Mouse (Mus musculus) frontal cortex, postnatal 14 days (tissue): ENCODE results near the gene Ptprj.

Experiments
- DNase-seq, 2 experiments: peaks; one replicate each; pipeline ENCODE4 v3.0.0; 2022; ENCODE audit warnings: low spot score in 2 of 2

Ptprj gene

GRCm38 (mm10) chr2:90559688-90560196 lies 20.7 kb downstream of the Ptprj start:
- no peak for DNase-seq

- DNase-seq: no peak
Measured at GRCm38 (mm10) chr2:90559015-90559687, 21.3 kb downstream of the Ptprj start.

GRCm38 (mm10) chr2:90558361-90558760 lies 22.1 kb downstream of the Ptprj start:
- no peak for DNase-seq

- DNase-seq: no peak
Measured at GRCm38 (mm10) chr2:90557913-90558312, 22.5 kb downstream of the Ptprj start.

- DNase-seq: no peak
Measured at GRCm38 (mm10) chr2:90555744-90556143, 24.7 kb downstream of the Ptprj start.

GRCm38 (mm10) chr2:90554806-90555205 lies 25.6 kb downstream of the Ptprj start:
- no peak for DNase-seq

GRCm38 (mm10) chr2:90553861-90554260 lies 26.6 kb downstream of the Ptprj start:
- no peak for DNase-seq

GRCm38 (mm10) chr2:90550656-90551055 lies 29.8 kb downstream of the Ptprj start:
- DNase-seq: no peak

GRCm38 (mm10) chr2:90548541-90548940 lies 31.9 kb downstream of the Ptprj start:
- DNase-seq: no peak

- no peak for DNase-seq
Measured at GRCm38 (mm10) chr2:90547144-90547609, 33.3 kb downstream of the Ptprj start.

GRCm38 (mm10) chr2:90545261-90545660 lies 35.2 kb downstream of the Ptprj start:
- DNase-seq: no peak

GRCm38 (mm10) chr2:90543989-90544388 lies 36.5 kb downstream of the Ptprj start:
- no peak for DNase-seq

GRCm38 (mm10) chr2:90543106-90543702 lies 37.2 kb downstream of the Ptprj start:
- no peak for DNase-seq

GRCm38 (mm10) chr2:90542656-90543055 lies 37.8 kb downstream of the Ptprj start:
- DNase-seq: no peak

GRCm38 (mm10) chr2:90539206-90539605 lies 41.2 kb downstream of the Ptprj start:
- no peak for DNase-seq

GRCm38 (mm10) chr2:90537244-90537643 lies 43.2 kb downstream of the Ptprj start:
- DNase-seq: no peak

GRCm38 (mm10) chr2:90536555-90536954 lies 43.9 kb downstream of the Ptprj start:
- no peak for DNase-seq

- DNase-seq: no peak
Measured at GRCm38 (mm10) chr2:90534751-90535150, 45.7 kb downstream of the Ptprj start.

GRCm38 (mm10) chr2:90533944-90534343 lies 46.5 kb downstream of the Ptprj start:
- DNase-seq: no peak

- DNase-seq: no peak
Measured at GRCm38 (mm10) chr2:90532095-90532494, 48.4 kb downstream of the Ptprj start.

GRCm38 (mm10) chr2:90528107-90528506 lies 52.3 kb downstream of the Ptprj start:
- DNase-seq: no peak

- DNase-seq: no peak
Measured at GRCm38 (mm10) chr2:90526971-90527370, 53.5 kb downstream of the Ptprj start.

GRCm38 (mm10) chr2:90526564-90526963 lies 53.9 kb downstream of the Ptprj start:
- DNase-seq: no peak
